8 mouse cellular contexts compared by ENCODE assay signal in the genomic region with DNA sequence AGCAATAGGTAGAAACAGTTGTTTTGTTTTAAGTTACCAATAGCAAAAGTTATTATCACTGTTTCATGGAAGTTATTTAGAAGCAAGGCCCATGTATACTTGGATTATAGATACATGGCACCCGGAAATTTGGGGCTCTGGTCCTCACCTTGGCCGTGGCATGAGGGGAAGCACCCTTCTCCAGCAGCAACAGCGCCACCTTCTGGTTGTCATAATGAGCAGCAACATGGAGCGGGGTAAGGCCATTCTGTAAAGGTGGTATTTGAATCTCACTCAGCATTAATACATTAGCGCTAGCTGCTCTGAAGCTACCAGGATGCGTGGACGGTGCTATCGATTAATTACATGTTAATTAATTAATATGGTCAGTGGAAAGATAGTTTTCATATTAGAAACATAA.
DNase-seq lines count a peak whose midpoint lies in the region; ATAC-seq and TF ChIP-seq lines count a peak whose summit lies in the region.

No protein-coding gene starts in this region.

- no peak overlapping the region for H3K27ac ChIP-seq in heart, postnatal 0 days (ENCODE audit: low read depth)
- no peak overlapping the region for H3K27ac ChIP-seq in heart, embryonic 10.5 days
- no peak overlapping the region for H3K27ac ChIP-seq in forebrain, embryonic 16.5 days (ENCODE audit: low read length)
- no peak overlapping the region for H3K27ac ChIP-seq in midbrain, embryonic 12.5 days (replicated peaks)

- H3K4me1 ChIP-seq in heart, postnatal 0 days (ENCODE audit: control insufficient read depth, insufficient read depth), result no peaks in the 10 kb centered on the region
- H3K4me1 ChIP-seq in heart, embryonic 10.5 days, result no peaks in the 10 kb centered on the region
- H3K4me1 ChIP-seq in forebrain, embryonic 16.5 days (replicated peaks; ENCODE audit: control insufficient read depth, insufficient read depth, low read length), result no peaks in the 10 kb centered on the region
- no peaks in the 10 kb centered on the region for H3K4me1 ChIP-seq in midbrain, embryonic 12.5 days

- H3K36me3 ChIP-seq in heart, postnatal 0 days (replicated peaks; ENCODE audit: control insufficient read depth, insufficient read depth, low read length), result peaks cover 44% of the 10 kb centered on the region
- H3K36me3 ChIP-seq in heart, embryonic 10.5 days, result peaks cover 19% of the 10 kb centered on the region; the same call in 1 of the 2 replicates
- H3K36me3 ChIP-seq in C2C12 (ENCODE audit: control insufficient read depth, insufficient read depth), result no peaks in the 10 kb centered on the region
- peaks cover 29% of the 10 kb centered on the region for H3K36me3 ChIP-seq in forebrain, embryonic 16.5 days (ENCODE audit: control insufficient read depth, insufficient read depth)
- H3K36me3 ChIP-seq in midbrain, embryonic 12.5 days, result peaks cover 53% of the 10 kb centered on the region

- H3K79me2 ChIP-seq in C2C12 (ENCODE audit: control insufficient read depth, insufficient read depth), result no peaks in the 10 kb centered on the region

- TF ChIP-seq EP300 in heart, postnatal 0 days (IDR thresholded peaks at IDR 0.05; ENCODE audit: low read depth), result no peak

- H3K4me3 ChIP-seq in heart, postnatal 0 days (ENCODE audit: low read depth, low read length), result no peak overlapping the region
- H3K4me3 ChIP-seq in heart, embryonic 10.5 days, result no peak overlapping the region
- H3K4me3 ChIP-seq in C2C12 (ENCODE audit: insufficient read depth, poor library complexity, severe bottlenecking), result no peak overlapping the region
- H3K4me3 ChIP-seq in forebrain, embryonic 16.5 days (replicated peaks; ENCODE audit: low read length), result no peak overlapping the region
- no peak overlapping the region for H3K4me3 ChIP-seq in midbrain, embryonic 12.5 days

- ATAC-seq in heart, postnatal 0 days (ENCODE audit: insufficient read depth, low read depth), result no peak
- ATAC-seq in forebrain, embryonic 16.5 days, result peak; percentile 66
- ATAC-seq in midbrain, embryonic 12.5 days (ENCODE audit: low FRiP score, low read depth), result peak; percentile 65
- ATAC-seq in erythroid progenitor cell, adult 5-6 weeks (replicated peaks; ENCODE audit: low FRiP score, poor library complexity, severe bottlenecking), result no peak

- H3ac ChIP-seq in C2C12 (ENCODE audit: control insufficient read depth, insufficient read length, low read depth), result no peak overlapping the region

- no peak overlapping the region for H3K9ac ChIP-seq in heart, postnatal 0 days (replicated peaks; ENCODE audit: low read depth, low read length)
- H3K9ac ChIP-seq in forebrain, embryonic 16.5 days (replicated peaks; ENCODE audit: low read depth, low read length), result no peak overlapping the region
- H3K9ac ChIP-seq in midbrain, embryonic 12.5 days (replicated peaks), result no peak overlapping the region

- TF ChIP-seq CTCF in heart, postnatal 0 days (IDR thresholded peaks at IDR 0.05; ENCODE audit: low read depth), result peak; percentile 60
- peak; percentile 37 for TF ChIP-seq CTCF in C2C12 (IDR thresholded peaks at IDR 0.05; ENCODE audit: control insufficient read depth, insufficient read depth, insufficient read length)

- no peaks in the 10 kb centered on the region for H3K27me3 ChIP-seq in heart, postnatal 0 days (ENCODE audit: control insufficient read depth, insufficient read depth, low read length)
- no peaks in the 10 kb centered on the region for H3K27me3 ChIP-seq in heart, embryonic 10.5 days (ENCODE audit: insufficient read depth, poor library complexity, severe bottlenecking)
- no peaks in the 10 kb centered on the region for H3K27me3 ChIP-seq in C2C12 (ENCODE audit: control insufficient read depth, insufficient read depth, insufficient read length)
- no peaks in the 10 kb centered on the region for H3K27me3 ChIP-seq in forebrain, embryonic 16.5 days (replicated peaks; ENCODE audit: control insufficient read depth, insufficient read depth, low read length)
- no peaks in the 10 kb centered on the region for H3K27me3 ChIP-seq in midbrain, embryonic 12.5 days

- no peaks in the 10 kb centered on the region for H3K79me3 ChIP-seq in C2C12 (ENCODE audit: low read depth)

- no peaks in the 10 kb centered on the region for H3K9me3 ChIP-seq in heart, postnatal 0 days (replicated peaks; ENCODE audit: control insufficient read depth, low read length)
- no peaks in the 10 kb centered on the region for H3K9me3 ChIP-seq in heart, embryonic 10.5 days
- H3K9me3 ChIP-seq in forebrain, embryonic 16.5 days (ENCODE audit: control insufficient read depth, low read length), result no peaks in the 10 kb centered on the region
- H3K9me3 ChIP-seq in midbrain, embryonic 12.5 days, result no peaks in the 10 kb centered on the region

- no peak overlapping the region for H3K4me2 ChIP-seq in heart, postnatal 0 days (ENCODE audit: low read depth, low read length)
- H3K4me2 ChIP-seq in forebrain, embryonic 16.5 days (ENCODE audit: low read length), result no peak overlapping the region
- no peak overlapping the region for H3K4me2 ChIP-seq in midbrain, embryonic 12.5 days (replicated peaks)

- 59% methylated on average over 8 of the region's 8 CpGs for WGBS in heart, postnatal 0 days
- WGBS in heart, embryonic 10.5 days, result 48% methylated on average over 8 of the region's 8 CpGs
- WGBS in forebrain, embryonic 16.5 days, result 51% methylated on average over 8 of the region's 8 CpGs
- WGBS in midbrain, embryonic 12.5 days, result 52% methylated on average over 8 of the region's 8 CpGs

- no peak for DNase-seq in heart, postnatal 0 days (ENCODE audit: low spot score)
- DNase-seq in heart, embryonic 10.5 days (ENCODE audit: low spot score), result no peak
- peak; percentile 67 for DNase-seq in brain, adult 2 months (ENCODE audit: low read depth, low spot score)
- no peak for DNase-seq in ovary, postnatal 36 days (ENCODE audit: low spot score)

TF ChIP-seq in C2C12, 6 proteins besides CTCF, POLR2A, EP300 and RAD21:
- no peak for TF ChIP-seq MAX (IDR thresholded peaks at IDR 0.05)
- TF ChIP-seq MYOD1 (IDR thresholded peaks at IDR 0.05; ENCODE audit: control insufficient read depth, insufficient read length, low read depth), result no peak
- TF ChIP-seq FOSL1 (IDR thresholded peaks at IDR 0.05; ENCODE audit: insufficient read depth, low read length, poor library complexity, severe bottlenecking), result no peak
- TF ChIP-seq MYOG (IDR thresholded peaks at IDR 0.05; ENCODE audit: control insufficient read depth, extremely low read depth, insufficient read length), result no peak
- no peak for TF ChIP-seq CEBPB (IDR thresholded peaks at IDR 0.05; ENCODE audit: low read depth)
- no peak for TF ChIP-seq USF1 (IDR thresholded peaks at IDR 0.05; ENCODE audit: low read depth)

Comparison
In these comparisons a context has a peak if more than half of its experiments do, and no peak if none do; other contexts are left out.
1. ATAC-seq: peak in forebrain, embryonic 16.5 days (single experiment) and midbrain, embryonic 12.5 days (single experiment); none in heart, postnatal 0 days (single experiment) and erythroid progenitor cell, adult 5-6 weeks (single experiment).